25 mouse cellular contexts compared by ENCODE assay signal in genomic region chr7:27366082-27366844, GRCm38 (mm10). TPM values are rescaled to one million over a fixed set of nuclear protein-coding genes. Genes with fewer than 3 reads are reported as not detected.
A peak's percentile ranks its signal among the peaks of the same experiment; 100 is the strongest.
DNase-seq lines count a peak whose midpoint lies in the region; ATAC-seq and TF ChIP-seq lines count a peak whose summit lies in the region.
"Had no signal": no experiment of that assay in that cellular context is flagged by ENCODE, and none has a peak within 500 bp of the region (broad histone marks: within the 10 kb centered on the region; RNA-seq: fewer than 3 reads in every experiment).

No protein-coding gene starts in this region.

- H3K9ac ChIP-seq in heart, embryonic 12.5 days, result no peak overlapping the region
- no peak overlapping the region for H3K9ac ChIP-seq in liver, embryonic 11.5 days (ENCODE audit: low read depth, low read length)
- H3K9ac ChIP-seq: forebrain, postnatal 0 days; heart, embryonic 15.5 days; limb, embryonic 12.5 days; liver, embryonic 13.5 days; lung, embryonic 15.5 days; neural tube, embryonic 12.5 days; stomach, embryonic 15.5 days had no signal

- no peak overlapping the region for H3K4me2 ChIP-seq in heart, embryonic 12.5 days
- H3K4me2 ChIP-seq in liver, embryonic 11.5 days, result no peak overlapping the region
- H3K4me2 ChIP-seq: heart, embryonic 15.5 days; limb, embryonic 12.5 days; liver, embryonic 13.5 days; lung, embryonic 15.5 days; midbrain, embryonic 12.5 days; neural tube, embryonic 12.5 days; stomach, embryonic 15.5 days had no signal

- no peak for ATAC-seq in heart, embryonic 12.5 days (ENCODE audit: insufficient number of reproducible peaks, low FRiP score)
- ATAC-seq in liver, embryonic 11.5 days (replicated peaks; ENCODE audit: low FRiP score), result no peak
- ATAC-seq: forebrain, postnatal 0 days; hindbrain, postnatal 0 days had no signal

- no peak overlapping the region for H3K4me3 ChIP-seq in heart, embryonic 12.5 days
- H3K4me3 ChIP-seq in testis, adult 2 months (ENCODE audit: control insufficient read depth, low read depth, low read length), result peak overlapping the region; percentile 56
- H3K4me3 ChIP-seq in liver, embryonic 11.5 days (ENCODE audit: low read depth, low read length), result no peak overlapping the region
- H3K4me3 ChIP-seq: forebrain, embryonic 10.5 days; heart, adult 2 months; liver, embryonic 13.5 days; lung, embryonic 15.5 days; midbrain, embryonic 12.5 days; neural tube, embryonic 12.5 days; stomach, embryonic 15.5 days had no signal

- no peak for TF ChIP-seq POLR2A in testis, adult 2 months (IDR thresholded peaks at IDR 0.05; ENCODE audit: control insufficient read depth, low read depth, low read length)

- peaks cover 7% of the 10 kb centered on the region for H3K9me3 ChIP-seq in heart, embryonic 12.5 days (replicated peaks)
- peaks cover 5% of the 10 kb centered on the region; the same call in 1 of the 2 replicates for H3K9me3 ChIP-seq in liver, embryonic 11.5 days (ENCODE audit: control insufficient read depth, low read length)
- H3K9me3 ChIP-seq: lung, embryonic 15.5 days; stomach, embryonic 15.5 days had no signal

- no peak overlapping the region for H3K27ac ChIP-seq in heart, embryonic 12.5 days (ENCODE audit: poor library complexity, severe bottlenecking)
- H3K27ac ChIP-seq in testis, adult 2 months (ENCODE audit: control insufficient read depth, insufficient read depth, low read depth, low read length), result no peak overlapping the region
- no peak overlapping the region for H3K27ac ChIP-seq in liver, embryonic 11.5 days (ENCODE audit: low read depth, low read length)
- H3K27ac ChIP-seq: forebrain, embryonic 10.5 days; heart, adult 2 months; heart, embryonic 15.5 days; hindbrain, postnatal 0 days; limb, embryonic 12.5 days; liver, embryonic 13.5 days; lung, embryonic 15.5 days; midbrain, embryonic 12.5 days; neural tube, embryonic 12.5 days; stomach, embryonic 15.5 days had no signal

- 42% methylated on average over 21 of the region's 21 CpGs for WGBS in heart, embryonic 12.5 days
- WGBS in liver, embryonic 11.5 days, result 40% methylated on average over 21 of the region's 21 CpGs

- peaks cover 91% of the 10 kb centered on the region for H3K27me3 ChIP-seq in heart, embryonic 12.5 days (replicated peaks)
- H3K27me3 ChIP-seq in testis, adult 2 months (ENCODE audit: control insufficient read depth, insufficient read depth, low read length), result peaks cover 4% of the 10 kb centered on the region
- peaks cover 84% of the 10 kb centered on the region for H3K27me3 ChIP-seq in liver, embryonic 11.5 days (replicated peaks; ENCODE audit: control insufficient read depth, insufficient read depth, low read length)

- no peaks in the 10 kb centered on the region for H3K36me3 ChIP-seq in heart, embryonic 12.5 days
- H3K36me3 ChIP-seq in testis, adult 2 months (ENCODE audit: control insufficient read depth, insufficient read depth, low read length), result no peaks in the 10 kb centered on the region
- no peaks in the 10 kb centered on the region for H3K36me3 ChIP-seq in liver, embryonic 11.5 days (ENCODE audit: control insufficient read depth, insufficient read depth, low read length)
- H3K36me3 ChIP-seq: forebrain, embryonic 10.5 days; heart, embryonic 15.5 days; limb, embryonic 12.5 days; liver, embryonic 13.5 days; lung, embryonic 15.5 days; midbrain, embryonic 12.5 days; neural tube, embryonic 12.5 days; stomach, embryonic 15.5 days had no signal

- TF ChIP-seq CTCF in testis, adult 2 months (IDR thresholded peaks at IDR 0.05; ENCODE audit: control insufficient read depth, insufficient read depth, insufficient replicate concordance, low read depth, low read length), result no peak

- peak; percentile 87 for DNase-seq in heart, adult 11 months
- DNase-seq in testis, postnatal 10 days (ENCODE audit: low spot score), result no peak
- peak; percentile 25 for DNase-seq in induced T-regulatory cell, adult 2 months (ENCODE audit: low read depth)
- no peak for DNase-seq in adrenal gland, postnatal 14 days
- DNase-seq in thymus, adult 18-20 months, result no peak
- DNase-seq in liver, embryonic 11.5 days (ENCODE audit: low spot score), result no peak
- DNase-seq: adrenal gland, postnatal 25 days; cerebellum, adult 2 months; forebrain, postnatal 0 days; heart, adult 2 months; heart, postnatal 4 days; kidney, adult 11 months; layer of hippocampus, postnatal 36 days; liver, embryonic 13.5 days had no signal

- H3K4me1 ChIP-seq in heart, embryonic 12.5 days (replicated peaks), result peaks cover 31% of the 10 kb centered on the region
- peaks cover 14% of the 10 kb centered on the region for H3K4me1 ChIP-seq in testis, adult 2 months (ENCODE audit: control insufficient read depth, insufficient read depth, low read length)
- H3K4me1 ChIP-seq in liver, embryonic 11.5 days (replicated peaks; ENCODE audit: control insufficient read depth, insufficient read depth, low read length), result peaks cover 11% of the 10 kb centered on the region
- H3K4me1 ChIP-seq: neural tube, embryonic 12.5 days had no signal

RNA-seq across cellular contexts. Expression of gene Gm20479, which starts 9.0 kb away (rescaled TPM):
- polyA plus RNA-seq in heart, embryonic 12.5 days (2016; fragmentation: Nextera tagmentation; extraction: Ambion mirVana), result 1.2 and 1.5 TPM in 2 replicates
- polyA plus RNA-seq in testis, adult 2 months (2012; rRNA removed), result 0.35 and 0.89 TPM in 2 replicates
- 1.8 TPM in 2 replicates for total RNA-seq in adrenal gland, postnatal 14 days (2021)
- polyA plus RNA-seq in liver, embryonic 11.5 days (2014; fragmentation: Nextera tagmentation; extraction: Ambion mirVana), result 0.43 and 1.2 TPM in 2 replicates
- total RNA-seq: forebrain, postnatal 0 days; hindbrain, postnatal 0 days; layer of hippocampus, adult 18-20 months; layer of hippocampus, postnatal 36 days had no signal
- polyA plus RNA-seq: cerebellum, adult 2 months; forebrain, postnatal 0 days; heart, adult 2 months; heart, embryonic 15.5 days; hindbrain, postnatal 0 days; limb, embryonic 12.5 days; neural tube, embryonic 12.5 days had no signal

RNA-seq across cellular contexts. Expression of gene Shkbp1, which starts 10.4 kb away (rescaled TPM):
- 35.4 and 39.4 TPM in 2 replicates for polyA plus RNA-seq in heart, embryonic 12.5 days (2016; fragmentation: Nextera tagmentation; extraction: Ambion mirVana)
- polyA plus RNA-seq in testis, adult 2 months (2012; rRNA removed), result 18.3 and 22.4 TPM in 2 replicates
- 16.1 and 26.1 TPM in 2 replicates for total RNA-seq in adrenal gland, postnatal 14 days (2021)
- polyA plus RNA-seq in liver, embryonic 11.5 days (2014; fragmentation: Nextera tagmentation; extraction: Ambion mirVana), result 46.8 and 49.6 TPM in 2 replicates

RNA-seq across cellular contexts. Expression of gene Ltbp4, which starts 28.8 kb away (rescaled TPM):
- polyA plus RNA-seq in heart, embryonic 12.5 days (2016; fragmentation: Nextera tagmentation; extraction: Ambion mirVana), result 53.9 and 57.1 TPM in 2 replicates
- 23.9 and 26.1 TPM in 2 replicates for polyA plus RNA-seq in testis, adult 2 months (2012; rRNA removed)
- total RNA-seq in adrenal gland, postnatal 14 days (2021), result 122 and 126 TPM in 2 replicates
- 7.1 and 10.2 TPM in 2 replicates for polyA plus RNA-seq in liver, embryonic 11.5 days (2014; fragmentation: Nextera tagmentation; extraction: Ambion mirVana)

Comparison
In these comparisons a context has a peak if more than half of its experiments do, and no peak if none do; other contexts are left out.
1. DNase-seq: peak in heart, adult 11 months (single experiment) and induced T-regulatory cell, adult 2 months (single experiment); none in testis, postnatal 10 days (single experiment), adrenal gland, postnatal 14 days (single experiment), thymus, adult 18-20 months (0 of 2) and liver, embryonic 11.5 days (single experiment).